Comparison of ENCODE assay signal across 8 mouse cellular contexts in the genomic region with DNA sequence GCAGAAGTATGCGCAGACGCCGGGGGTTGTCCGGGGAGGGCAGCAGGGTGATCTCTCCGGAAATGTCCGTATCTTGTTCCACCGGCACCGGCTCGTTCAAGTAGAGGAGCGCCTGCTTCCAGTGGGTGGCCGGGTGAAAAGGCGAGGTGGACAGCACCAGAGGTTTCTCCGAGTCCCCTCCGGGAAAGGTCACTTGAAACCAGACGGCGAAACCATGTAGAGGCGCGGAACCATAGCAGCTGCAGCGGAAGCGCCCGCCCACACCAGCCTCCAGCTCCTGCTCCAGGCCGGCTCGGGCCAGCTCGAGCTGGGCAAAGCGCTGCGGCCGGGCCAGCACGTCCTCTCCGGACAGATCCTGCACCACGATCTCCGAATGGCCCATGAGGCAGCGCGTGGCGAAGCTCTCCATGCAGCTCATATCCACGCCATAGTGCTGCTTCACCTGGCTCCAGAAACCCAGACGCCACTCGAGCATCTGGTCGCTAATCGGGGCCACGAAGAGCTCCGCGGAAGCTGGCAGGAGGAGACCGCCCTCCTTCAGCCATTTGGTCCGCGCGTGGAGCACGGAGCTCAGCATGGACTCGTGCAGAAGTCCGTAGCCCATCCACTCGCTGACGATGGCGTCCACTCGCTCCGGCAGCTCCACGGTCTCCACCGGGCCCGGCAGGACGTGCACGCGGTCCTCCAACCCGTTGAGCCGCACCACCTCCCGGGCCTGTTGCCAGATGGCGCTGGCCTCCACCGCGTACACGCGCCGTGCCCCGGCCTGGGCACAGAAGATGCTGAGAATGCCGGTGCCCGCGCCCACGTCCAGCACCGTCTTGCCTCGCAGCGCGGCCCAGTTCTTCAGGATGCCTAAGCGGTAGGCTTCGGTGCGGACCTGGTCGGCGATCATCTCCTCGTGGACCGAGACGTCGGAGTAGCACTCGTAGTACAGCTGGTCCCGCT. TPM values are rescaled to one million over a fixed set of nuclear protein-coding genes. Genes with fewer than 3 reads are reported as not detected.
DNase-seq lines count a peak whose midpoint lies in the region; ATAC-seq and TF ChIP-seq lines count a peak whose summit lies in the region.

No protein-coding gene starts in this region.

- peak; percentile 71 for DNase-seq in 416B (ENCODE audit: low read depth)
- peak; percentile 41 to 43 for DNase-seq in adrenal gland, postnatal 4 days (ENCODE audit: low spot score in 2 of 2)
- DNase-seq in embryonic facial prominence, embryonic 14.5 days (ENCODE audit: low spot score) = peak; percentile 80
- DNase-seq in heart, adult 8-10 months (ENCODE audit: low spot score) = peak; percentile 59
- peak; percentile 75 for DNase-seq in kidney, adult 9 months
- DNase-seq in spleen, adult 2 months (ENCODE audit: low read depth in 1 of 2, low spot score in 2 of 2) = peak; percentile 17 to 47

- peak overlapping the region; percentile 96 for H3K9ac ChIP-seq in embryonic facial prominence, embryonic 14.5 days (ENCODE audit: low read depth, low read length)
- peak overlapping the region; percentile 96 for H3K9ac ChIP-seq in limb, embryonic 13.5 days
- peak overlapping the region; percentile 91 for H3K9ac ChIP-seq in midbrain, embryonic 15.5 days

- H3K9me3 ChIP-seq in embryonic facial prominence, embryonic 14.5 days (ENCODE audit: control insufficient read depth, low read length) = no peaks in the 10 kb centered on the region
- H3K9me3 ChIP-seq in limb, embryonic 13.5 days = no peaks in the 10 kb centered on the region
- no peaks in the 10 kb centered on the region for H3K9me3 ChIP-seq in midbrain, embryonic 15.5 days

- peak overlapping the region; percentile 93 for H3K4me3 ChIP-seq in embryonic facial prominence, embryonic 14.5 days (ENCODE audit: low read depth, low read length)
- peak overlapping the region; percentile 95 for H3K4me3 ChIP-seq in limb, embryonic 13.5 days
- peak overlapping the region; percentile 81 for H3K4me3 ChIP-seq in midbrain, embryonic 15.5 days
- H3K4me3 ChIP-seq in spleen, adult 2 months (ENCODE audit: extremely low read depth, insufficient read depth, insufficient read length) = peak overlapping the region; percentile 99

- TF ChIP-seq POLR2A in spleen, adult 2 months (IDR thresholded peaks at IDR 0.05; ENCODE audit: low read depth, low read length) = no peak; the same call in 1 of the 2 replicates

- H3K36me3 ChIP-seq in embryonic facial prominence, embryonic 14.5 days (ENCODE audit: control insufficient read depth, insufficient read depth, low read length) = peaks cover 15% of the 10 kb centered on the region
- H3K36me3 ChIP-seq in limb, embryonic 13.5 days = peaks cover 17% of the 10 kb centered on the region
- peaks cover 7% of the 10 kb centered on the region; the same call in 1 of the 2 replicates for H3K36me3 ChIP-seq in midbrain, embryonic 15.5 days (replicated peaks)
- peaks cover 3% of the 10 kb centered on the region; the same call in 1 of the 2 replicates for H3K36me3 ChIP-seq in spleen, adult 2 months (ENCODE audit: control insufficient read depth, insufficient read depth, low read length)

- under 1% methylated on average over 52 of the region's 89 CpGs for WGBS in embryonic facial prominence, embryonic 14.5 days
- under 1% methylated on average over 89 of the region's 89 CpGs for WGBS in limb, embryonic 13.5 days
- under 1% methylated on average over 89 of the region's 89 CpGs for WGBS in midbrain, embryonic 15.5 days
- WGBS in spleen, adult 2 months = under 1% methylated on average over 89 of the region's 89 CpGs

- ATAC-seq in embryonic facial prominence, embryonic 14.5 days (ENCODE audit: low read depth) = peak; percentile 84
- peak; percentile 85 for ATAC-seq in limb, embryonic 13.5 days (ENCODE audit: low FRiP score, low read depth)
- peak; percentile 90 for ATAC-seq in midbrain, embryonic 15.5 days (replicated peaks)

- H3K27ac ChIP-seq in embryonic facial prominence, embryonic 14.5 days (replicated peaks; ENCODE audit: low read depth, low read length) = peak overlapping the region; percentile 89
- H3K27ac ChIP-seq in limb, embryonic 13.5 days = peak overlapping the region; percentile 94
- H3K27ac ChIP-seq in midbrain, embryonic 15.5 days = peak overlapping the region; percentile 96
- H3K27ac ChIP-seq in spleen, adult 2 months (ENCODE audit: insufficient read depth, low read length) = peak overlapping the region; percentile 88

- peaks cover 12% of the 10 kb centered on the region for H3K4me1 ChIP-seq in embryonic facial prominence, embryonic 14.5 days (ENCODE audit: control insufficient read depth, insufficient read depth, low read length)
- peaks cover 15% of the 10 kb centered on the region for H3K4me1 ChIP-seq in limb, embryonic 13.5 days
- peaks cover 22% of the 10 kb centered on the region for H3K4me1 ChIP-seq in midbrain, embryonic 15.5 days
- H3K4me1 ChIP-seq in spleen, adult 2 months (ENCODE audit: control insufficient read depth, insufficient read depth, insufficient read length) = peaks cover 3% of the 10 kb centered on the region; the same call in 1 of the 2 replicates

- H3K27me3 ChIP-seq in embryonic facial prominence, embryonic 14.5 days (replicated peaks; ENCODE audit: control insufficient read depth, insufficient read depth, low read length) = no peaks in the 10 kb centered on the region
- H3K27me3 ChIP-seq in limb, embryonic 13.5 days = no peaks in the 10 kb centered on the region
- no peaks in the 10 kb centered on the region for H3K27me3 ChIP-seq in midbrain, embryonic 15.5 days (replicated peaks)
- no peaks in the 10 kb centered on the region for H3K27me3 ChIP-seq in spleen, adult 2 months (ENCODE audit: control insufficient read depth, insufficient read depth, low read length)

- peak overlapping the region; percentile 85 for H3K4me2 ChIP-seq in embryonic facial prominence, embryonic 14.5 days (ENCODE audit: low read depth, low read length)
- peak overlapping the region; percentile 75 for H3K4me2 ChIP-seq in limb, embryonic 13.5 days (replicated peaks)
- peak overlapping the region; percentile 50 for H3K4me2 ChIP-seq in midbrain, embryonic 15.5 days

- no peak for TF ChIP-seq CTCF in spleen, adult 2 months (IDR thresholded peaks at IDR 0.05; ENCODE audit: extremely low read depth, insufficient read depth, insufficient read length, insufficient replicate concordance)

RNA-seq across cellular contexts. Expression of a gene that starts 0.6 kb away (rescaled TPM):
- total RNA-seq in adrenal gland, postnatal 4 days (2021) = 10 to 100 TPM; 15.7 to 17.4 TPM
- 19.3 and 24.5 TPM in 2 replicates for polyA plus RNA-seq in embryonic facial prominence, embryonic 14.5 days (2014; fragmentation: Nextera tagmentation; extraction: Ambion mirVana)
- total RNA-seq in heart, adult 8-10 months (2022) = 1 to 10 TPM; 2.6 to 3.8 (median 3.1) TPM
- polyA plus RNA-seq in limb, embryonic 13.5 days (2015; fragmentation: Nextera tagmentation; extraction: Ambion mirVana) = 27.4 and 28.8 TPM in 2 replicates
- polyA plus RNA-seq in midbrain, embryonic 15.5 days (2015; fragmentation: Nextera tagmentation; extraction: Ambion mirVana) = 24.3 and 25.6 TPM in 2 replicates
- polyA plus RNA-seq in spleen, adult 2 months (2012; rRNA removed) = 8.4 and 11.1 TPM in 2 replicates

Comparison
In these comparisons a context has a peak if more than half of its experiments do, and no peak if none do; other contexts are left out.
1. Peak in every context shown above with its lines: DNase-seq, ATAC-seq, H3K4me3 ChIP-seq and H3K27ac ChIP-seq.